Mouse (Mus musculus): Measurements from ENCODE around the gene Gramd4.

DNA sequence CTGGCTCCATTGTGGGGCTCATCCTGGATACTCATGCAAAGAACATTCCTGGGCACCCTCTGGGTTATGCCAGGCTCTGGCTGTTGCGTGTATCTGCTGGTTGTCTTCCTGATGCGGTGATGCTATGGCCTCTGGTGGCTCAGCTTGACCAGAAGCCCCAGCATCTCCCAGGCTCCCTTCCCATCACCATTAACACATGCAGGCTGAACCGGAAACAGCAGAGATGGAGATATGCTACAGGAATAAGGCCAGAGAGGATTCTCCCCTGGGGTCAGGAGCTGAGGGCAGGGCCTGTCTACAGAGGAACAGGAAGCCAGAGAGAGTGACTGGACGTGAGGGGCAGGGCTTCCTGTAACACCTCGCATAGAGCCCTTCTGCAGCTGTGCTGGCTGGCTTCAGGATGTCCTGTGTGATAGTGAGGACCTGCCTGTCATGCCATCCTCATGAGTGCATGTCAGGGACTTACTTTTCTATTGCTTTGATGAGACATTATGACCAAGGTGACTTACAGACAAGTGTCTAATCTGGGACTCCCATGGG lies 1.2 kb upstream of the Gramd4 start:
- TF ChIP-seq CTCF (IDR thresholded peaks at IDR 0.05; ENCODE audit: control insufficient read depth, insufficient read depth, insufficient read length) (no peak), MYOD1 (IDR thresholded peaks at IDR 0.05; ENCODE audit: control insufficient read depth, insufficient read length, low read depth) (no peak)
